Mouse (Mus musculus) lung, embryonic 16.5 days (tissue): Measurements from ENCODE around the gene Memo1. TPM values are rescaled to one million over a fixed set of nuclear protein-coding genes. Genes with fewer than 3 reads are reported as not detected.
A peak's percentile ranks its signal among the peaks of the same experiment; 100 is the strongest.
"Not testable (repeated sequence)": the region's sequence is repeated elsewhere in the genome, so short reads cannot be mapped to it uniquely, and the experiment has no call there.

Experiments
- ATAC-seq: fragments of 200-750 bp; cut with Nextera tagmentation; 2 replicates; pipeline ENCODE4 v1.8.0; 2017; ENCODE audit warnings: low read depth, mild to moderate bottlenecking, moderate library complexity
- H3K27ac ChIP-seq: fragments of 300-500 bp; sonication (generic); 2 replicates; pipeline ENCODE4 v1.5.1; 2014; ENCODE audit warnings: mild to moderate bottlenecking, control low read depth, low read length
- H3K27me3 ChIP-seq: fragments of 300-500 bp; sonication (generic); 2 replicates; pipeline ENCODE4 v1.6.1; 2014; ENCODE audit warnings: low read depth, low read length, mixed read lengths; ENCODE audit not compliant: control insufficient read depth, insufficient read depth
- H3K36me3 ChIP-seq: fragments of 300-500 bp; sonication (generic); 2 replicates; pipeline ENCODE4 v1.6.1; 2014; ENCODE audit warnings: low read length; ENCODE audit not compliant: control insufficient read depth, insufficient read depth
- H3K4me1 ChIP-seq: fragments of 300-500 bp; sonication (generic); replicated peaks from 2 replicates; pipeline ENCODE4 v1.6.1; 2014; ENCODE audit warnings: low read length, mixed read lengths; ENCODE audit not compliant: control insufficient read depth, insufficient read depth
- H3K4me2 ChIP-seq: fragments of 300-500 bp; sonication (generic); 2 replicates; pipeline ENCODE4 v1.6.1; 2014; ENCODE audit warnings: low read depth, low read length, control low read depth
- H3K4me3 ChIP-seq: fragments of 300-500 bp; sonication (generic); 2 replicates; pipeline ENCODE4 v1.5.1; 2014; ENCODE audit warnings: mild to moderate bottlenecking, low read length, control low read depth
- H3K9ac ChIP-seq: fragments of 300-500 bp; sonication (generic); 2 replicates; pipeline ENCODE4 v1.6.1; 2014; ENCODE audit warnings: low read length, control low read depth
- H3K9me3 ChIP-seq: fragments of 300-500 bp; sonication (generic); 2 replicates; pipeline ENCODE4 v1.6.1; 2016; ENCODE audit warnings: low read length; ENCODE audit not compliant: control insufficient read depth
- WGBS: fragments of 180-500 bp; shearing (Covaris S2); extraction: QIAGEN DNeasy Blood & Tissue Kit; methylation state at CpG from one replicate; pipeline ENCODE4 v1.1.7; 2014; 5-methylcytosine and 5-hydroxymethylcytosine counted together
- polyA plus RNA-seq: library from polyadenylated mRNA; unstranded; fragments of >200 nt; fragmentation: Nextera tagmentation; extraction: Ambion mirVana; gene quantifications from 2 replicates; pipeline ENCODE4 v1.2.1, GENCODE M21; 2015

Memo1 gene
- polyA plus RNA-seq, 1 experiment from 2014 or later = 85.1 TPM

DNA sequence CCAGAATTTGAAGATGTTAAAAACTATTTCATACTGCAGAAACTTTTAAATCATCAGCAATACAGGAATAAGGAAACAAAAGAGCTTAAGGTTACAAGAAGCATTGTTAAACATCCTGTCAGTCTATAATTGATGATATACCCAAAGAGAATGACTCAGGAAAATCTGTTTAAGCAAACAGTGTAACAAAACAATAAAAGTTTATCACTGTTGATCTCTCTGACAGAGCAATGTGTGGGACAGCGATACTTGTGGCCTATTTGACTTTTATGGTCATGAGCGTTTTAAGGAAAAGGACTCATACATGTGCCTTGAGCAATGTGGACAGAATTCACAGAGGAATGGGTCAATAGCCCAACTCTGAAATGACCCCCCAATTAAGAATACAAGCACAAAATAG, 78.0 kb downstream of the Memo1 start:
- no peaks in the 10 kb centered on the region for H3K4me1 ChIP-seq
- H3K36me3 ChIP-seq = peaks cover 6% of the 10 kb centered on the region; the same call in 1 of the 2 replicates
- no peaks in the 10 kb centered on the region for H3K27me3 ChIP-seq
- H3K27ac ChIP-seq = no peak overlapping the region
- no peak overlapping the region for H3K9ac ChIP-seq
- no peak overlapping the region for H3K4me3 ChIP-seq
- H3K4me2 ChIP-seq = no peak overlapping the region
- ATAC-seq = no peak
- no peaks in the 10 kb centered on the region for H3K9me3 ChIP-seq
- WGBS = 57% methylated on average over 2 of the region's 2 CpGs

DNA sequence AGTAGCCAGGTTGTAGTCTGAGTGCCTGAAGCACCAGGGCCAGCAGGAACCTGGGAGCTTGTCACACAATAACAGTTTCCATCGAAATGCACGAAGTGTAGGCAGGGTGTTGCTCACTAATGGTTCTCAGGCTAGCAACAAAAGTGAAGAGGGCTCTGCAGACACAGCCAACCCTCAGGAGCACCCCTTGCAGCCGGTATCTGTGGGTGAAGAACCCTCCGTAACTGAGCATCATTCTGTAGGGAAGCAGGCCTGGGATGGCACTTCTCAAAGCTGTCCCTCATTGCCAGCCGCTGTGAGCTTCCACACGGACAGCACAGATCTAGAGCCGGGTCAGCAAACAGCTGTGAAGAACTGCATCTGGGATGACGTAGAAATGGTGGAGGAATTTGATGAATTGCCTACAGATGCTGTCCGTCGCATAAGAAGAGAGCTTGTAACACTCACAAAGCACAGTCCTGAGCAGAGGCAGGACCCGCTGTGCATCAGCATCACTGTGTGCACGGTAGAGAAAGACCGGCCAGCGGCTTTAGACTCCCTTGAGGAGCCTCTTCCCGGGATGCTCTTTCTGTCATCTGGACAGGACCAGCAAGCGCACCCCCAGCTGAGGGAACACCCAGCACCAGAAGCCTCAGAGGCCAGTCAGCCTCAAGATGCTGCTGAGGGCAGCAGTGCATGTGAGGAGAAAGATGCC, 82.3 kb downstream of the Memo1 start:
- not testable (repeated sequence) for H3K36me3 ChIP-seq, H3K9me3 ChIP-seq, H3K9ac ChIP-seq, H3K4me3 ChIP-seq, H3K27me3 ChIP-seq, H3K4me1 ChIP-seq, H3K27ac ChIP-seq, ATAC-seq, H3K4me2 ChIP-seq
- WGBS = 73% methylated on average over 16 of the region's 16 CpGs

DNA sequence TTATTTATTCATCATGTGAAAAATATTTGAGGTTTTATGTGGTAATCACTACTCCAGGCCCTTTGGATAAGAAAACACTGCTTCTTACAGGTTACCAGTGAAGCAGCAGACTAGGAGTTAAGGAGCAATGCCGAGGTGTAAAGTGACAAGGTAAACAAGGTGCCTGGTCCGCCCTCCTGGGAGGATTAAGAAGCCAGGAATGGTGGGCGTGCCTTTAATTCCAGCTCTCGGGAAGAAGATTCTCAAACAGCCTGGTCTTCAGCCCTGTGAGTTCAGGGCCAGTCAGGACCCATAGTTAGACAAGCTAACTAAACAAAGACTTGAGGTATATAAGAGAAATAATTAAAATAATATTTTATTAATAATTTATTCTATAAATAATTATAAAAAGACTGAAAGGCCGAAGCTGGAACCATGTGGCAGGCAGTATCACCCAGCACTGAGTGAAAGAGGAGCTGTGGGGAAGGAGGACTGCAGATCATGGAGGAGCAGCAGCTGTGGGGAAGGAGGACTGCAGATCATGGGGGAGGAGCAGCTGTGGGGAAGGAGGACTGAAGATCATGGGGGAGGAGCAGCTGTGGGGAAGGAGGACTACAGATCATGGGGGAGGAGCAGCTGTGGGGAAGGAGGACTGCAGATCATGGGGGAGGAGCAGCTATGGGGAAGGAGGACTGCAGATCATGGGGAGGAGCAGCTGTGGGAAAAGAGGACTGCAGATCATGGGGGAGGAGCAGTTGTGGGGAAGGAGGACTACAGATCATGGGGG, 86.0 kb downstream of the Memo1 start:
- Histone ChIP-seq H3K27me3 (no peaks in the 10 kb centered on the region), H3K4me1 (no peaks in the 10 kb centered on the region), H3K27ac (no peak overlapping the region), H3K9ac (no peak overlapping the region), H3K4me3 (no peak overlapping the region), H3K36me3 (peaks cover 6% of the 10 kb centered on the region; the same call in 1 of the 2 replicates), H3K9me3 (no peaks in the 10 kb centered on the region), H3K4me2 (no peak overlapping the region)
- 28% methylated on average over 5 of the region's 5 CpGs for WGBS
- no peak for ATAC-seq

DNA sequence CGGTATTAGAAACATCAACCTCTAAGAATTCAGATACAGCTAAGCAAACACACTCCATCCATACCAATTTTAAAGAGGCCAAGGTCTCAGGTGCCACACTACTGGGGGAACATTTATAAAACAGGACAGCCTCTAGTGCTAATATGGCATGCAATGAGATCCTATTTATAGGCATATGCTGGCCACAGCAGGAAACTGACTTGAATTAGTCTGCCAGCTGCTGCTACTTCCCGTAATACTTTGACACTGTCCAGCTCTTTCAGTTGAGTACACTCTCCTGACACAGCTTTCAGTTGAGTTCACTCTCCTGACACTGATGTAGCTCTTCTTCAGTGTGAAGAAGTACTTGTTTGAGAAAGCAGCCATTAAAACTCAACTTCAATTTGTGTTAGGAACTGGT, 99.4 kb downstream of the Memo1 start:
- H3K9ac ChIP-seq = no peak overlapping the region
- 51% methylated on average over 2 of the region's 2 CpGs for WGBS
- no peak overlapping the region for H3K27ac ChIP-seq
- no peak overlapping the region for H3K4me2 ChIP-seq
- no peak overlapping the region for H3K4me3 ChIP-seq
- no peaks in the 10 kb centered on the region for H3K36me3 ChIP-seq
- 0 out of 2 replicates have a peak, but pooled peaks cover 2% of the 10 kb centered on the region for H3K4me1 ChIP-seq
- no peaks in the 10 kb centered on the region for H3K9me3 ChIP-seq
- no peaks in the 10 kb centered on the region for H3K27me3 ChIP-seq
- no peak for ATAC-seq

DNA sequence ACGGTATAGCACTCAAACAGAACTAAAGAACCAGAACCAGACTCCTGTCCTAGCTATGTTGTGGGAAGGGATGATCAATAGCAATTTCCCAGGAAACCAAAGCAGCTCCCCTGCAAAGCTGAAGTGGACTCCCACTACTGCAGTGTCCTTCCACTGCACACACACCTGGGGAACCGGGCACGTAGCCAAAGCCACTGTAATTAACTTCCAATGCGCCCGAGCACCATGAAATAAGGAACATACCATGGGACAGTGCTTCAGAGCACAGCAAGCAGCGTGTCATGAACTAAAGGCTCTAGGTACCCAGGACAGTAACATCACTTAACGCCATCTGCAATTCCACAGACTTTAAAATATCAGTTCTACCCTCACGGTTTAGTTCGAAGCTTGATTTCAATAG, 100.6 kb downstream of the Memo1 start:
- Histone ChIP-seq H3K4me2 (no peak overlapping the region), H3K9me3 (no peaks in the 10 kb centered on the region), H3K9ac (no peak overlapping the region), H3K36me3 (no peaks in the 10 kb centered on the region), H3K27ac (no peak overlapping the region), H3K27me3 (no peaks in the 10 kb centered on the region), H3K4me1 (0 out of 2 replicates have a peak, but pooled peaks cover 2% of the 10 kb centered on the region), H3K4me3 (no peak overlapping the region)
- WGBS = 78% methylated on average over 9 of the region's 9 CpGs
- ATAC-seq = no peak

DNA sequence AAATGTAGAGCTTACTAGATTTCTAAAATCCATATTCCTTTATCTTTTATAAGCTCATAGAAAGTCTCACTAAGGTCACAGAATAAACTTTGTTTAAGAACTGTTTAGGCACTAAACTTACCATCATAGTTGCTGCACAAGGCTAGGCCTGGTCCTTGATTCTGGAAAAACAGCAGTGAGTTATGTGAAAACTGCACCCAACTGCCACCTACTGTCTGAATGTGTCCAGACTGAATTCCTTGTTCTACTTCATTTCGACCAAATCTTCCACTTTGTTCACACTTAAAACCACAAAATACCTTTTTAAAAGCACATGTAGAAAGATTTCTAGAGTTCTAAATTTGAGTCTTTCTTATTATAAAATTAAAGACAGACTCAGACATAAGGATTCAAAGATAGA, 101.9 kb downstream of the Memo1 start:
- no peaks in the 10 kb centered on the region for H3K36me3 ChIP-seq
- H3K27me3 ChIP-seq = no peaks in the 10 kb centered on the region
- no peak overlapping the region for H3K4me2 ChIP-seq
- H3K9me3 ChIP-seq = no peaks in the 10 kb centered on the region
- H3K9ac ChIP-seq = no peak overlapping the region
- no peak overlapping the region for H3K27ac ChIP-seq
- no peak overlapping the region for H3K4me3 ChIP-seq
- no peak for ATAC-seq
- 0 out of 2 replicates have a peak, but pooled peaks cover 2% of the 10 kb centered on the region for H3K4me1 ChIP-seq
- WGBS = 66% methylated on average over 1 of the region's 1 CpGs

DNA sequence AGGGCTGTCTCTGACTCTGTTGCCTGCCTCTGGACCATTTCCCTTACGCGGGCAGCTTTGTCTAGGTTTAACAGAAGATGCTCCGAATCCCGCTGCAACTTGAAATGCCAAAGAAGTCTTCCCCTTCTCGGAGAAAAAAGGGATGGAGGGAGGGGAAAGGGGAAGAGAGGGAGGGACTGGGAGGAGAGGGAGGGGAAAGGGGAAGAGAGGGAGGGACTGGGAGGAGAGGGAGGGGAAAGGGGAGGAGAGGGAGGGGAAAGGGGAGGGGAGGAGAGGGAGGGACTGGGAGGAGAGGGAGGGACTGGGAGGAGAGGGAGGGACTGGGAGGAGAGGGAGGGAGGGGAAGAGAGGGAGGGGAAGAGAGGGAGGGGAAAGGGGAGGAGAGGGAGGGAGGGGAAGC, 103.9 kb downstream of the Memo1 start:
- ATAC-seq = no peak
- Histone ChIP-seq H3K4me3 (no peak overlapping the region), H3K9ac (no peak overlapping the region), H3K4me2 (no peak overlapping the region), H3K4me1 (0 out of 2 replicates have a peak, but pooled peaks cover 2% of the 10 kb centered on the region), H3K36me3 (no peaks in the 10 kb centered on the region), H3K27ac (no peak overlapping the region), H3K9me3 (no peaks in the 10 kb centered on the region), H3K27me3 (no peaks in the 10 kb centered on the region)
- WGBS = 79% methylated on average over 5 of the region's 5 CpGs

DNA sequence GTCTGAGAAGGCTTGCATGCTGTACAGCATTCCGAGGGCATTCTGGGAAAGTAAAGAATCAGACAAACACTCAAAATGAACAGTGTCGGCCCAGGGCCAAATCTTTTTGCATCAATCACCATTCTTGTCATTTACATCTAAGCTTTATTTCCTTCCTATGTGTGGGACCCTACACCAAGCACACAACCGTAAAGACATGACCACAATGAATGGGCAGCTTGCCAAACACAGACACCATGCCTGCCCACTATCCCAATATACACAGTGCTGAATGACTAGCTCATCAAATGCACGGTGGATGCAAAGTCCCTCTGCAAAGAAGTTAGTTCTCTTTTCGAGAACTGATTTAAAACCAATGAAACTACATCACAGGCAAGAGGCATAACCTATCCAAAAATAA, 109.1 kb downstream of the Memo1 start:
- ATAC-seq = peak; percentile 89
- no peaks in the 10 kb centered on the region for H3K4me1 ChIP-seq
- WGBS = 34% methylated on average over 5 of the region's 5 CpGs
- H3K36me3 ChIP-seq = no peaks in the 10 kb centered on the region
- H3K4me3 ChIP-seq = no peak overlapping the region
- no peaks in the 10 kb centered on the region for H3K27me3 ChIP-seq
- no peak overlapping the region for H3K27ac ChIP-seq
- H3K9ac ChIP-seq = no peak overlapping the region
- no peaks in the 10 kb centered on the region for H3K9me3 ChIP-seq
- no peak overlapping the region for H3K4me2 ChIP-seq

DNA sequence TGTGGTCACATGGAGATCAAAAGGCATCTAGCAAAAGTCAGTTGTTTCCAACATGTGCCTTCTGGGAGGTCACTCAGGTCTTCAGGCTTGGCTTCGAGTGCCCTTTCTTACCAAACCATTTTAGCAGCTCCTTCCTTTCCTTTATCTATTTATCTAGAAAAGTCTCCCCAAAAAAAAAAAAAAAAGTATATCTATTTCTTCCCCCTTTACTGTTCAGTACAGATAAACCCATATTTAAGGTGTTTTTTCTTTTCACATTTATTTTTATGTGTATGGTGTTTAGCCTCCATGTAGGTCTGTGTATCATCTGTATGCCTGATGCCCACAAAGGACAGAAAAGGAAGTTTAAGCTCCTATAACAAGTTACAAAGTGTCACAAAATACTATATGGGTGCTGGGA, 110.6 kb downstream of the Memo1 start:
- no peak for ATAC-seq
- Histone ChIP-seq H3K27ac (no peak overlapping the region), H3K4me2 (no peak overlapping the region), H3K9me3 (no peaks in the 10 kb centered on the region), H3K27me3 (no peaks in the 10 kb centered on the region), H3K4me1 (no peaks in the 10 kb centered on the region), H3K9ac (no peak overlapping the region), H3K4me3 (no peak overlapping the region), H3K36me3 (no peaks in the 10 kb centered on the region)
- WGBS = 85% methylated on average over 1 of the region's 1 CpGs
